Mouse (Mus musculus) liver, embryonic 16.5 days (tissue): Measurements from ENCODE around the gene Prdm10. TPM values are rescaled to one million over a fixed set of nuclear protein-coding genes. Genes with fewer than 3 reads are reported as not detected.

ENCODE experiments used
- ATAC-seq: fragments of 200-750 bp; cut with Nextera tagmentation; 2 replicates; pipeline ENCODE4 v1.8.0; 2017; ENCODE audit warnings: low read depth, mild to moderate bottlenecking, moderate number of reproducible peaks, moderate library complexity
- H3K27ac ChIP-seq: fragments of 300-500 bp; sonication (generic); 2 replicates; pipeline ENCODE4 v1.5.1; 2014; ENCODE audit warnings: mild to moderate bottlenecking, low read length
- H3K27me3 ChIP-seq: fragments of 300-500 bp; sonication (generic); 2 replicates; pipeline ENCODE4 v1.6.1; 2014; ENCODE audit warnings: low read depth, low read length, mixed read lengths; ENCODE audit not compliant: control insufficient read depth, insufficient read depth
- H3K36me3 ChIP-seq: fragments of 300-500 bp; sonication (generic); 2 replicates; pipeline ENCODE4 v1.6.1; 2014; ENCODE audit warnings: mild to moderate bottlenecking; ENCODE audit not compliant: control insufficient read depth, insufficient read depth
- H3K4me1 ChIP-seq: fragments of 300-500 bp; sonication (generic); 2 replicates; pipeline ENCODE4 v1.6.1; 2014; ENCODE audit warnings: low read depth, low read length, mixed read lengths; ENCODE audit not compliant: control insufficient read depth
- H3K4me2 ChIP-seq: fragments of 300-500 bp; sonication (generic); 2 replicates; pipeline ENCODE4 v1.6.1; 2014; ENCODE audit warnings: low read depth, low read length, mixed read lengths
- H3K4me3 ChIP-seq: fragments of 300-500 bp; sonication (generic); 2 replicates; pipeline ENCODE4 v1.5.1; 2014; ENCODE audit warnings: low read depth, mild to moderate bottlenecking, low read length
- H3K9ac ChIP-seq: fragments of 300-500 bp; sonication (generic); 2 replicates; pipeline ENCODE4 v1.6.1; 2014; ENCODE audit warnings: low read depth, low read length
- H3K9me3 ChIP-seq: fragments of 300-500 bp; sonication (generic); replicated peaks from 2 replicates; pipeline ENCODE4 v1.6.1; 2016; ENCODE audit warnings: low read length; ENCODE audit not compliant: control insufficient read depth
- WGBS: fragments of 180-500 bp; shearing (Covaris S2); extraction: QIAGEN DNeasy Blood & Tissue Kit; methylation state at CpG from one replicate; pipeline ENCODE4 v1.1.7; 2014; ENCODE audit not compliant: insufficient replicate concordance; 5-methylcytosine and 5-hydroxymethylcytosine counted together
- polyA plus RNA-seq: library from polyadenylated mRNA; unstranded; fragments of >200 nt; fragmentation: Nextera tagmentation; extraction: Ambion mirVana; gene quantifications from 2 replicates; pipeline ENCODE4 v1.2.1, GENCODE M21; 2015

Prdm10 gene
- polyA plus RNA-seq, 1 experiment from 2014 or later, result 3.1 TPM

GRCm38 (mm10) chr9:31305117-31305516 lies 24.8 kb downstream of the Prdm10 start:
- H3K4me2 ChIP-seq, result no peak overlapping the region
- no peak overlapping the region for H3K4me3 ChIP-seq
- WGBS, result 82% methylated on average over 5 of the region's 5 CpGs
- H3K9me3 ChIP-seq, result no peaks in the 10 kb centered on the region
- ATAC-seq, result no peak
- H3K9ac ChIP-seq, result no peak overlapping the region
- H3K36me3 ChIP-seq, result no peaks in the 10 kb centered on the region
- H3K27me3 ChIP-seq, result no peaks in the 10 kb centered on the region
- H3K4me1 ChIP-seq, result peaks cover 16% of the 10 kb centered on the region
- no peak overlapping the region for H3K27ac ChIP-seq

- 81% methylated on average over 3 of the region's 3 CpGs for WGBS
- no peak overlapping the region for H3K9ac ChIP-seq
Observed at GRCm38 (mm10) chr9:31305807-31306206, 25.5 kb downstream of the Prdm10 start.

DNA sequence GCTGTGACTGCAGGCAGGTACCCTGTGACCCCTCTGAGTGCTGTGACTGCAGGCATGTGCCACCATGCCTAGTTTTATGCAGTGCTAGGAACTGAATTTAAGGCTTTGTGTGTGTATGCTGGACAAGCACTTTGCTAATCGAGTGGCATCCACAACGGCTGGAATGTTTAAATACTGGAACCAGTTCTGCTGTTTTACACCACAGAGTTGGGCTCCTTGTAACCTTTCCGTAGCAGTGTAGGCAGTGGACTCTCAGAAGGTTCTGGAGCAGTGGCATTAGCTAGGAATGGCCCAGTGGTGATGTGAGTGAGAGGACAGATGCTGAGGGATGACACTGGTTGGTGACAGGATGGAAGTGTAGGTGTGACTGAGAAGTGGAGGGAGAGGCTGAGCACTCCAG lies 26.9 kb downstream of the Prdm10 start:
- Histone ChIP-seq H3K27me3 (no peaks in the 10 kb centered on the region), H3K9ac (no peak overlapping the region), H3K27ac (no peak overlapping the region), H3K4me1 (no peaks in the 10 kb centered on the region; the same call in 1 of the 2 replicates), H3K9me3 (no peaks in the 10 kb centered on the region), H3K4me2 (no peak overlapping the region), H3K36me3 (no peaks in the 10 kb centered on the region), H3K4me3 (no peak overlapping the region)
- 68% methylated on average over 3 of the region's 3 CpGs for WGBS
- ATAC-seq, result no peak

More at GRCm38 (mm10) chr9:31305807-31306206, 25.5 kb downstream of the Prdm10 start:
- Histone ChIP-seq H3K27ac (no peak overlapping the region), H3K36me3 (no peaks in the 10 kb centered on the region), H3K4me1 (peaks cover 11% of the 10 kb centered on the region), H3K27me3 (no peaks in the 10 kb centered on the region), H3K4me3 (no peak overlapping the region), H3K9me3 (no peaks in the 10 kb centered on the region), H3K4me2 (no peak overlapping the region)
- no peak for ATAC-seq

- H3K27ac ChIP-seq, result no peak overlapping the region
- ATAC-seq, result no peak
- H3K9ac ChIP-seq, result no peak overlapping the region
- no peaks in the 10 kb centered on the region for H3K9me3 ChIP-seq
- no peaks in the 10 kb centered on the region for H3K36me3 ChIP-seq
- H3K4me1 ChIP-seq, result peaks cover 5% of the 10 kb centered on the region; the same call in 1 of the 2 replicates
- WGBS, result 41% methylated on average over 5 of the region's 5 CpGs
- no peak overlapping the region for H3K4me2 ChIP-seq
- no peaks in the 10 kb centered on the region for H3K27me3 ChIP-seq
- no peak overlapping the region for H3K4me3 ChIP-seq
Observed at GRCm38 (mm10) chr9:31309041-31309440, 28.7 kb downstream of the Prdm10 start.

GRCm38 (mm10) chr9:31310662-31311061 lies 30.3 kb downstream of the Prdm10 start:
- Histone ChIP-seq H3K36me3 (no peaks in the 10 kb centered on the region), H3K4me1 (peaks cover 5% of the 10 kb centered on the region; the same call in 1 of the 2 replicates), H3K9ac (no peak overlapping the region), H3K4me2 (no peak overlapping the region), H3K4me3 (no peak overlapping the region), H3K9me3 (no peaks in the 10 kb centered on the region), H3K27ac (no peak overlapping the region), H3K27me3 (no peaks in the 10 kb centered on the region)
- WGBS, result 73% methylated on average over 4 of the region's 4 CpGs
- ATAC-seq, result no peak

DNA sequence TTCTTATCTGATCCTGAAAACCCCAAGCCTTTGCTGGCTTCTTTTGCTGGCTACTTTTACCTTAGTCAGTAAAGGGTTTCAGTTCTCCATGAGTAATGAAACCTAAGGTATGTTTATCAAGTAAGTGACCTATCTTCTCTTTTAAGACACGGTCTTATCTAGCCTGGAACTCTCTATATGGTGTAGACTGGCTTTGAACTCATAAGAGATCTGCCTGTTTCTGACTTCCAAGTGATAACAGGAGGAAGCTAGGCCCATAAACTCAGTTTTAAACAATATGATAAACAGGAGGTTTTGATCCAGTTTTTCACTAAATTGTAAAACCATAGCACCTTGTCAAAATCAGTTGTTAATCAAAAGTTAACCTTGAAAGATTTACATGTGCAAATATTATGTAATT lies 33.5 kb downstream of the Prdm10 start:
- Histone ChIP-seq H3K4me1 (peaks cover 5% of the 10 kb centered on the region; the same call in 1 of the 2 replicates), H3K9me3 (no peaks in the 10 kb centered on the region), H3K4me2 (no peak overlapping the region), H3K4me3 (no peak overlapping the region), H3K27me3 (no peaks in the 10 kb centered on the region), H3K9ac (no peak overlapping the region), H3K27ac (no peak overlapping the region), H3K36me3 (no peaks in the 10 kb centered on the region)
- 22% methylated on average over 1 of the region's 1 CpGs for whole genome bisulfite sequencing
- peak; percentile 27; the same call in 1 of the 2 replicates for ATAC-seq

- no peak overlapping the region for H3K4me2 ChIP-seq
- no peaks in the 10 kb centered on the region for H3K9me3 ChIP-seq
- no peak overlapping the region for H3K9ac ChIP-seq
- no peak overlapping the region for H3K27ac ChIP-seq
- no peak overlapping the region for H3K4me3 ChIP-seq
- ATAC-seq, result peak; percentile 45; the same call in 1 of the 2 replicates
- 73% methylated on average over 8 of the region's 8 CpGs for WGBS
- H3K36me3 ChIP-seq, result no peaks in the 10 kb centered on the region
- peaks cover 5% of the 10 kb centered on the region; the same call in 1 of the 2 replicates for H3K4me1 ChIP-seq
- no peaks in the 10 kb centered on the region for H3K27me3 ChIP-seq
Observed at GRCm38 (mm10) chr9:31315983-31316382, 35.6 kb downstream of the Prdm10 start.

DNA sequence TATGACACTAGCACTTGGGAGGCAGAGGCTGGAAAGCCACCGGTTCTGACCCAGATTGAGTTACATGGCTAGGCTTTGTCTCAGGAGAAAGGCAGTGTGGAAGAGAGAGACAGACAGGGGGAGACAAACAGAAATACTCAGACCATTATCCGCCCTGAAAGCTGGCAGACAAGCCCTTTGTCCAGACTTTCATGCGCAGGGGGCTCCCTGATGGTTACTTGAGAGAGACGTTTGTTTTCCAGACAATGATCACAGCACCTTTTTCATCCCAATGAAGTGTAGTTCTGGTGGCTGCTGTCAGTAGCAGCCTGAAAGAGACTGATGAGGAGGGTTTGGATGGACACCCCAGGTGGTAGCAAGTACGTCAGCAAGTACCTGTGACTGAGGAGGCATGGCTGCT lies 38.6 kb downstream of the Prdm10 start:
- H3K9me3 ChIP-seq, result no peaks in the 10 kb centered on the region
- no peak overlapping the region for H3K27ac ChIP-seq
- no peak overlapping the region for H3K4me3 ChIP-seq
- no peak for ATAC-seq
- peaks cover 11% of the 10 kb centered on the region for H3K4me1 ChIP-seq
- 78% methylated on average over 5 of the region's 5 CpGs for WGBS
- no peak overlapping the region for H3K9ac ChIP-seq
- H3K36me3 ChIP-seq, result no peaks in the 10 kb centered on the region
- H3K4me2 ChIP-seq, result no peak overlapping the region
- no peaks in the 10 kb centered on the region for H3K27me3 ChIP-seq

- 50% methylated on average over 1 of the region's 1 CpGs for WGBS
- Histone ChIP-seq H3K4me3 (no peak overlapping the region), H3K9ac (no peak overlapping the region), H3K9me3 (no peaks in the 10 kb centered on the region), H3K36me3 (no peaks in the 10 kb centered on the region), H3K4me1 (peaks cover 11% of the 10 kb centered on the region), H3K4me2 (no peak overlapping the region), H3K27ac (no peak overlapping the region), H3K27me3 (no peaks in the 10 kb centered on the region)
- no peak for ATAC-seq
Observed at GRCm38 (mm10) chr9:31320734-31321133, 40.4 kb downstream of the Prdm10 start.
